Mouse (Mus musculus) neural tube, embryonic 11.5 days (tissue): ENCODE results near the gene Myo16. TPM values are rescaled to one million over a fixed set of nuclear protein-coding genes. Genes with fewer than 3 reads are reported as not detected.

Experiments
- ATAC-seq: fragments of 200-750 bp; cut with Nextera tagmentation; 2 replicates; pipeline ENCODE4 v1.8.0; 2017; ENCODE audit warnings: moderate number of reproducible peaks, mild to moderate bottlenecking, moderate TSS enrichment, moderate library complexity; ENCODE audit not compliant: insufficient read depth, low FRiP score, low TSS enrichment
- DNase-seq: peaks from one replicate; pipeline ENCODE4 v3.0.0-alpha.2; 2015; ENCODE audit warnings: low spot score
- H3K27ac ChIP-seq: fragments of 300-500 bp; sonication (generic); 2 replicates; pipeline ENCODE4 v1.5.1; 2014; ENCODE audit warnings: low read depth, mild to moderate bottlenecking, low read length
- H3K27me3 ChIP-seq: fragments of 300-500 bp; sonication (generic); 2 replicates; pipeline ENCODE4 v1.6.1; 2014; ENCODE audit warnings: mild to moderate bottlenecking, low read length, mixed read lengths; ENCODE audit not compliant: control insufficient read depth, insufficient read depth
- H3K36me3 ChIP-seq: fragments of 300-500 bp; sonication (generic); 2 replicates; pipeline ENCODE4 v1.6.1; 2014; ENCODE audit warnings: mild to moderate bottlenecking, low read length, moderate library complexity, mixed read lengths; ENCODE audit not compliant: control insufficient read depth, insufficient read depth
- H3K4me1 ChIP-seq: fragments of 300-500 bp; sonication (generic); 2 replicates; pipeline ENCODE4 v1.6.1; 2014; ENCODE audit warnings: low read length, mixed read lengths; ENCODE audit not compliant: control insufficient read depth, insufficient read depth
- H3K4me2 ChIP-seq: fragments of 300-500 bp; sonication (generic); 2 replicates; pipeline ENCODE4 v1.6.1; 2014; ENCODE audit warnings: low read depth, mild to moderate bottlenecking, moderate library complexity
- H3K4me3 ChIP-seq: fragments of 300-500 bp; sonication (generic); 2 replicates; pipeline ENCODE4 v1.5.1; 2014; ENCODE audit warnings: low read depth, low read length
- H3K9ac ChIP-seq: fragments of 300-500 bp; sonication (generic); 2 replicates; pipeline ENCODE4 v1.6.1; 2014; ENCODE audit warnings: mild to moderate bottlenecking, low read length
- H3K9me3 ChIP-seq: fragments of 300-500 bp; sonication (generic); 2 replicates; pipeline ENCODE4 v1.6.1; 2016; ENCODE audit warnings: low read length; ENCODE audit not compliant: control insufficient read depth
- WGBS: fragments of 180-500 bp; shearing (Covaris S2); extraction: QIAGEN DNeasy Blood & Tissue Kit; methylation state at CpG from one replicate; pipeline ENCODE4 v1.1.7; 2014; 5-methylcytosine and 5-hydroxymethylcytosine counted together
- polyA plus RNA-seq: library from polyadenylated mRNA; unstranded; fragments of >200 nt; fragmentation: Nextera tagmentation; extraction: Ambion mirVana; gene quantifications from 2 replicates; pipeline ENCODE4 v1.2.1, GENCODE M21; 2014

The Myo16 gene
- polyA plus RNA-seq, 1 experiment from 2014 or later, result 2.5 TPM

DNA sequence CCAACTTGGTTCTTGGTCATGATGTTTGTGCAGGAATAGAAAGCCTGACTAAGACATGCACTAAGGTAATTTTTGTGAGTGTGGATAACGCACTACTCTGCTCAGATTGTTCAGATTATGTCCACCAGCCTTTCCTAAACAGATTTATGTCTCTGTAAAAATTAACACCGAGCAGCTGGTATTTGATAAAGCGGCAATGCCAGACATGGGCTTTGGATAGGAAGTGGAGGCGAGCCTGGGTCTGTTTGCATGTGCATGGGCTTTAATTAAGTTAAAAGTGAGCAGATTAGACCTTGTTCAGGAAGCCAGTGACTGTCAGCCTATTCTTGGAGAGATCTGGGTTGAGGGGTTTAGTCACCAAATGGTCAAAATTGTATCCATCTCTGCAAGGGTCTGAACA is 367.8 kb downstream of the Myo16 start:
- H3K27me3 ChIP-seq, result no peaks in the 10 kb centered on the region
- DNase-seq (no peak), ATAC-seq (no peak)
- H3K4me1 ChIP-seq, result no peaks in the 10 kb centered on the region
- no peak overlapping the region for H3K4me2 ChIP-seq
- no peak overlapping the region for H3K4me3 ChIP-seq
- no peaks in the 10 kb centered on the region for H3K9me3 ChIP-seq
- 86% methylated on average over 4 of the region's 4 CpGs for WGBS
- H3K9ac ChIP-seq, result no peak overlapping the region
- H3K36me3 ChIP-seq, result no peaks in the 10 kb centered on the region
- H3K27ac ChIP-seq, result no peak overlapping the region

DNA sequence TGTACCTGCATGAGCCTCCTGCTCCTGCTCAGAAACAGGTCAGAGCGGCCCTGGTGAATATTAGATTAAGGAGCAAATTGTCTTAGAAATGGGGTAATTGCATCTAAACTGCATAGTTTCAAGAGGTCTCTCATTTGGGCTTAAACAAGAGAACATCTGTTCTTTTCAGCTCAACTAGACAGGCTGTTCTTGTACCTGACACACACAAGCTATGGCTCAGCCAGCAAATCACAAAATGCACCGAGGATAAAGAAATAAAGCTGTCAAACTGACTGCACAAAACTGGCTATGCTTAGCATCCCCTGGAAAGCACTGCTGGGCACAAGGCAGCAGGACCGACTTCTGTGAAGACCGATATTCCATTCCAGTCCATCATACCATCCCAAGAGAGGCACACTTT is 372.0 kb downstream of the Myo16 start:
- Histone ChIP-seq H3K27me3 (no peaks in the 10 kb centered on the region), H3K4me3 (no peak overlapping the region), H3K4me2 (no peak overlapping the region), H3K9me3 (no peaks in the 10 kb centered on the region), H3K27ac (no peak overlapping the region), H3K9ac (no peak overlapping the region), H3K4me1 (no peaks in the 10 kb centered on the region), H3K36me3 (no peaks in the 10 kb centered on the region)
- DNase-seq, result no peak
- no peak for ATAC-seq
- WGBS, result 62% methylated on average over 4 of the region's 4 CpGs

DNA sequence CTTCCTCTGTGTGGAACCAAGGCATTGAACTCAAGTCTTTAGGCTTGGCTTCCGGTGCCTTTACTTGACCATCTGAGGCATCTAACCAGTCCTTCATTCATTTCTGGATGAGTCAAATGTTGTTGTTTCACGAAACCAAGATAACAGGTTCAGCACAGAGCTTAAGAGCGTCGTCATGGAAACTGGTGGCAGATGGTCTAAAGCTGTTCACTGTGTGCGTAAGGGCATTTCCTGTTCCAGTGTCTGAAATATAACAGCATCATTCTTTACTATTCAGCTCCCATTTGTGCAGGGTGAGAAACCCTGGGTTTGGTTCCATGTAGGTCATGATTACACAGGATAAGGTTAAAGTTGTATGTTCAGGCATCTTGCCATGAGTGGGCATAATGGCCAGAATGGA is 372.9 kb downstream of the Myo16 start:
- Histone ChIP-seq H3K27me3 (no peaks in the 10 kb centered on the region), H3K4me2 (no peak overlapping the region), H3K36me3 (no peaks in the 10 kb centered on the region), H3K9me3 (no peaks in the 10 kb centered on the region), H3K4me1 (no peaks in the 10 kb centered on the region), H3K9ac (no peak overlapping the region), H3K27ac (no peak overlapping the region), H3K4me3 (no peak overlapping the region)
- 75% methylated on average over 5 of the region's 5 CpGs for WGBS
- DNase-seq (no peak), ATAC-seq (no peak)

DNA sequence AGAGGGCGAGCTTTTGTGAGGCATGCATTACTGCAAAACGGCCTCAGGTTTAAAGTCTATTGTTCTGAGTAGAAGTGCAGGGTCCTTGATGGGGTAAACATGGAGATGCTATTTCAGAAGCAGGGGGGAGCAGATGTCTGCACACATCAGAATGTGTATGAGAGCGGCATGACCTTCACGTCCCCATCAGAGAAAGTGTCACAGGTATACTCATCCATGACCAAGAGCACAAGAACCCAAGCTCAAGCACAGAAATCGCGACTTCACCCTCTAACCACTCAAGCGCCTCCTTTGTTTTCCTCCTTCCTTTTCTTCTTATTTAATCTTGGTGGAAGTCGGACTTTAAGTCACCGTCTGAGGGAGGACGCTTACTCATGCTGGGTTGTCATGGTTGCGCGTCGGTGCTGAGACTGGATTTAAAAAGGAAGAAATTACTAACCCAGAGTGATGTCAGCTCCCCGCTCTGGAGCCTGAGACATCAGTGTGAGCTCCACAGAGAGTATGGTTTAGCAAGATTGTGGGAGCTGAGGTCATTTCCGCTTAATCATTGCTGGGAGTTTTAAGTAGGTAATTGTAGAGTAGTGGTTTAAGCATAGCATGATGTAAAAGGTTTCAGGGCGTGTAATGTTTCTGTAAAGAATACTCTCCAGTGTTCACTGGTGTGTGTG is 381.0 kb downstream of the Myo16 start:
- Histone ChIP-seq H3K4me3 (no peak overlapping the region), H3K9ac (no peak overlapping the region), H3K4me2 (no peak overlapping the region), H3K27me3 (no peaks in the 10 kb centered on the region), H3K27ac (no peak overlapping the region), H3K4me1 (no peaks in the 10 kb centered on the region), H3K9me3 (no peaks in the 10 kb centered on the region), H3K36me3 (no peaks in the 10 kb centered on the region)
- 76% methylated on average over 16 of the region's 16 CpGs for WGBS
- ATAC-seq (no peak), DNase-seq (no peak)

DNA sequence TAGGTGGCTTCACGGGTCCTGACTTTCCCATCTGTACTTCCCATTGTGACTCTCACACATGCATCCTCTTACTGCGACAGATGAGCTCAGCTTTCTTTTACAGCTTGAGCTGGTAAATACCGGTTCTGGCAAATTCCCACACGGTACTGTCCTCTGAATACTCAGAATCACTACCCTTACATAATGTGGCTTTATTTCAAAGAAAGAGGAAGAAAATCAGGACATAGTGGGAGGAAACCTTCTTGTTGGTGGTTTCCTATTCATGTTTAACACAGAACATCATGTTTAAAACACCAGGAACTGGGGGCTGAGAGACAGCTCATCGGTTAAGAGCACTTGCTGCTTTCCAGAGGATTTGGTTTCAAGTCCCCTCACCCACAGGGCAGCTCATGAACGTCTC is 384.6 kb downstream of the Myo16 start:
- H3K9me3 ChIP-seq, result no peaks in the 10 kb centered on the region
- WGBS, result 66% methylated on average over 6 of the region's 6 CpGs
- DNase-seq (no peak), ATAC-seq (no peak)
- H3K4me3 ChIP-seq, result no peak overlapping the region
- no peaks in the 10 kb centered on the region for H3K4me1 ChIP-seq
- no peak overlapping the region for H3K4me2 ChIP-seq
- H3K27ac ChIP-seq, result no peak overlapping the region
- no peaks in the 10 kb centered on the region for H3K27me3 ChIP-seq
- no peaks in the 10 kb centered on the region for H3K36me3 ChIP-seq
- H3K9ac ChIP-seq, result no peak overlapping the region

DNA sequence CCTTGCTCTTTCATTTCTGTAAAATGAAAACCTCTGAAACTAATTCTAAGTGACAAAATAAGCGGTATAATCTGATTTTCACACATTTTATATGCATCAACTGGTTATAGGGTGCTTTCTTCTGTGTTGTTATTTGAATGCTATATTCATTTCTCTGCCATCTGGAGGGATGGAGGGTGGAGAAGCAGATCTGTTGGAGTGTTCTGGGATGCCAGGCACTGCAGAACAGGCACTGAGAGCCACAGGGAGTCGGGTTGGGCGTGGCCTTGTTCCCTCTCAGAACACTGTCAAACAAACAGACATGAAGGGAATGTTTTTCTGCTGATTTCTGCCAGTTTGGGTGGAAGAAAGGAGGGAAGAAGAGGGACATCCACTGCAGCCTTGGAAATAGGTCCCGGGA is 386.0 kb downstream of the Myo16 start:
- ATAC-seq (no peak), DNase-seq (no peak)
- Histone ChIP-seq H3K9me3 (no peaks in the 10 kb centered on the region), H3K36me3 (no peaks in the 10 kb centered on the region), H3K9ac (no peak overlapping the region), H3K27ac (no peak overlapping the region), H3K4me3 (no peak overlapping the region), H3K4me2 (no peak overlapping the region), H3K27me3 (no peaks in the 10 kb centered on the region), H3K4me1 (no peaks in the 10 kb centered on the region)
- WGBS, result 88% methylated on average over 4 of the region's 4 CpGs

DNA sequence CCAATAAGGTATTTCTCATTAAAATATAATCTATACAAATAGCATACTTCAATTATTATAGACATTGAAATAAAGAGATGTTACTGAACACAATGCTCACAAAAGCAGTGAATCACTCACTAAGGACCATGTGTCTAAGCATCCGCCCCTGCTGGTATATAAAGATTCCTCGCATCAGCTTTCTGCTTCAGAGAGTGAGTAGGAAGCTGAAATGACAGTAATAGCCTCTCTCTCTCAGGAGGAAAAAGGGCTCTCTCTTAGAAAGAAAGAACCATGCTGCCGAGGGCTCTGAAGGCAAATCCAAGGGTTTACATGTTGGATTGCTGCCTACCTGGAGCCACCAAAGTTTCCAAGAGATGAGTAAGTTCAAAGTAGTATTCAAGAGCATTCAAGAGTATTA is 392.2 kb downstream of the Myo16 start:
- Histone ChIP-seq H3K9ac (no peak overlapping the region), H3K4me3 (no peak overlapping the region), H3K27ac (no peak overlapping the region), H3K4me2 (no peak overlapping the region), H3K36me3 (no peaks in the 10 kb centered on the region), H3K9me3 (no peaks in the 10 kb centered on the region), H3K4me1 (no peaks in the 10 kb centered on the region), H3K27me3 (no peaks in the 10 kb centered on the region)
- ATAC-seq (no peak), DNase-seq (no peak)
- 84% methylated on average over 3 of the region's 3 CpGs for WGBS

DNA sequence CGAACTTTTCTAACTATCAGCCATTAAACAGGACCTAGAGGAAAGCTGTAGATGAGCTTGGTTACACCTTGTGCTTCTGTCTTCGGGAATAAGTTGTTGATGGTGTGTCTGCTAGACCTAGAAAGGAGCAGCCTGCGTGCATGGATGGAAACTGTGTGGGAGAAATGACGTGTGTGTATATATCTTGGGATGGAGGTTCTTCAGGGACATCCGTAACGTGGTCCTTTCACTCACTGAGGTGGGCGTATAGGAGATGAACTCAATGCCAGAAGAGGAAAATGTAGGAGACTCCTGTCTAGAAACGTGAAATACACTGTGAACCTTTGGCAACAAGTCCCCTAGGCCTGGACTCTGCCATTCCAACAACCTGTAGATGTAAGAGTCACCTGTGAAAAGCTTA is 392.8 kb downstream of the Myo16 start:
- Histone ChIP-seq H3K4me2 (no peak overlapping the region), H3K36me3 (no peaks in the 10 kb centered on the region), H3K4me3 (no peak overlapping the region), H3K9me3 (no peaks in the 10 kb centered on the region), H3K9ac (no peak overlapping the region), H3K4me1 (no peaks in the 10 kb centered on the region), H3K27me3 (no peaks in the 10 kb centered on the region), H3K27ac (no peak overlapping the region)
- DNase-seq, result no peak
- ATAC-seq, result no peak
- 88% methylated on average over 8 of the region's 8 CpGs for WGBS

DNA sequence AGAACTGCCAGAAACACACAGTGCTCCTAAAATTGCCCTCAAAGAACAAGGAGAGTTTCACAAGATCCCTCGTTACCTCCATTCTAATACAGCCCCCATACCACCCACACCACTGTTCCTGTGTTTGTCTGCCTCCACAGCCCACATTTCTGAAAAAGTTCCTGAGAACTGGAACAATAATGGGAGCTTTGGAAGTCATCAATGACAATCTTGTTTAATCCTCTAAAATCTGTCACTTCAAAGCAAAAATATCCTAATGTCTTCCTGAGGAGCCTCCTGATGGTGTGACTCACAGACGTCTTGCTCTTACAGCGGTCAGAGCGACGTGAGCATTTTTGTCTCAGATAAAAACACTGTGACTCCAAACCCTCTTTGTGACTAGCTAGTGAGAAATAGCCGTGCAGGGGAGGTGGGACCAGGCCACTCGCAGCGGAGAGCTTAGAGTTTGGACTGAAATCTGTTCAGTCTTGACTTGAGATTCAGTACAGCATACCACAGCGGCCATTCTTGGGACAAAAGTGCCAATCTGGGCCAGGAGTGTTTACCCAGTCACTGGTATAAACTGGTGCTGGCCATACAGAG is 394.4 kb downstream of the Myo16 start:
- WGBS, result 90% methylated on average over 9 of the region's 9 CpGs
- Histone ChIP-seq H3K4me3 (no peak overlapping the region), H3K27me3 (no peaks in the 10 kb centered on the region), H3K4me1 (no peaks in the 10 kb centered on the region), H3K36me3 (no peaks in the 10 kb centered on the region), H3K27ac (no peak overlapping the region), H3K9me3 (no peaks in the 10 kb centered on the region), H3K9ac (no peak overlapping the region), H3K4me2 (no peak overlapping the region)
- DNase-seq, result no peak
- no peak for ATAC-seq
